In genomic region chr7:114020704-114021093, GRCm38 (mm10) we compare ENCODE assay signal across 8 mouse cellular contexts.
DNase-seq lines count a peak whose midpoint lies in the region; ATAC-seq and TF ChIP-seq lines count a peak whose summit lies in the region.

No protein-coding gene starts in this region.

- TF ChIP-seq RAD21 in CH12.LX (IDR thresholded peaks at IDR 0.05; ENCODE audit: low read depth, low read length), result peak; percentile 99

- H3K4me3 ChIP-seq in CH12.LX (replicated peaks in 1 of 3; ENCODE audit: low read depth in 2 of 3, low read length in 2 of 3, poor library complexity in 1 of 3), result peak overlapping the region; percentile 50 to 51 (median 50)
- H3K4me3 ChIP-seq in forebrain, embryonic 10.5 days, result peak overlapping the region; percentile 51
- peak overlapping the region; percentile 73 for H3K4me3 ChIP-seq in heart, embryonic 16.5 days (ENCODE audit: low read length)
- H3K4me3 ChIP-seq in liver, embryonic 15.5 days (replicated peaks), result peak overlapping the region; percentile 51
- H3K4me3 ChIP-seq in neural tube, embryonic 12.5 days, result peak overlapping the region; percentile 36
- peak overlapping the region; percentile 56 for H3K4me3 ChIP-seq in stomach, postnatal 0 days (ENCODE audit: low read depth, low read length)

- WGBS in forebrain, embryonic 10.5 days, result 4% methylated on average over 11 of the region's 11 CpGs
- under 1% methylated on average over 11 of the region's 11 CpGs for WGBS in heart, embryonic 16.5 days
- WGBS in liver, embryonic 15.5 days (ENCODE audit: insufficient replicate concordance), result 1% methylated on average over 11 of the region's 11 CpGs
- 2% methylated on average over 11 of the region's 11 CpGs for WGBS in neural tube, embryonic 12.5 days
- WGBS in stomach, postnatal 0 days, result 1% methylated on average over 11 of the region's 11 CpGs

- DNase-seq in CH12.LX (ENCODE audit: extremely low read depth), result peak; percentile 77
- DNase-seq in c-Kit-positive CD71-negative TER-119-negative erythroid progenitor cells, embryonic 14.5 days (ENCODE audit: low read depth), result peak; percentile 58
- peak; percentile 82 for DNase-seq in forebrain, embryonic 10.5 days (ENCODE audit: extremely low spot score, low spot score)
- DNase-seq in kidney, postnatal 36 days, result peak; percentile 78 to 84
- DNase-seq in stomach, postnatal 0 days (ENCODE audit: low spot score), result peak; percentile 77

- no peak overlapping the region for H3K27ac ChIP-seq in CH12.LX (ENCODE audit: insufficient read depth, low read depth)
- peak overlapping the region; percentile 63; the same call in 1 of the 2 replicates for H3K27ac ChIP-seq in forebrain, embryonic 10.5 days
- H3K27ac ChIP-seq in heart, embryonic 16.5 days (ENCODE audit: low read length), result 0 out of 2 replicates have a peak overlapping the region, but pooled peaks have one; percentile 42
- no peak overlapping the region for H3K27ac ChIP-seq in liver, embryonic 15.5 days (replicated peaks)
- no peak overlapping the region for H3K27ac ChIP-seq in neural tube, embryonic 12.5 days
- no peak overlapping the region for H3K27ac ChIP-seq in stomach, postnatal 0 days (replicated peaks)

- ATAC-seq in heart, embryonic 16.5 days (replicated peaks; ENCODE audit: extremely low read depth, insufficient read depth, low FRiP score), result peak; percentile 64
- no peak for ATAC-seq in liver, embryonic 15.5 days (ENCODE audit: insufficient read depth)
- ATAC-seq in neural tube, embryonic 12.5 days (ENCODE audit: low FRiP score, low read depth), result peak; percentile 41; the same call in 1 of the 2 replicates
- ATAC-seq in stomach, postnatal 0 days (ENCODE audit: low FRiP score, low TSS enrichment), result peak; percentile 49

- H3K9ac ChIP-seq in CH12.LX (ENCODE audit: insufficient read depth, low read depth), result peak overlapping the region; percentile 40; the same call in 1 of the 2 replicates
- peak overlapping the region; percentile 77 for H3K9ac ChIP-seq in heart, embryonic 16.5 days (ENCODE audit: low read length)
- H3K9ac ChIP-seq in liver, embryonic 15.5 days, result 0 out of 2 replicates have a peak overlapping the region, but pooled peaks have one; percentile 13
- H3K9ac ChIP-seq in neural tube, embryonic 12.5 days, result no peak overlapping the region
- peak overlapping the region; percentile 57 for H3K9ac ChIP-seq in stomach, postnatal 0 days (ENCODE audit: low read length)

- dilution Hi-C loops in CH12.LX (cut with MboI; ENCODE audit: extremely low pct_ligation_motif_present, extremely low pct_unique_long_range_greater_than_20kb, low sequenced_read_pairs), result no loop called here

- peaks cover 0 to 3% of the 10 kb centered on the region in 2 experiments; a peak in 1 of 4 replicates for H3K4me1 ChIP-seq in CH12.LX (ENCODE audit: control insufficient read depth in 1 of 2, insufficient read depth in 2 of 2)
- H3K4me1 ChIP-seq in forebrain, embryonic 10.5 days, result peaks cover 14% of the 10 kb centered on the region
- H3K4me1 ChIP-seq in heart, embryonic 16.5 days (ENCODE audit: control insufficient read depth, insufficient read depth, low read length), result peaks cover 6% of the 10 kb centered on the region; the same call in 1 of the 2 replicates
- 0 out of 2 replicates have a peak, but pooled peaks cover 2% of the 10 kb centered on the region for H3K4me1 ChIP-seq in liver, embryonic 15.5 days (replicated peaks)
- H3K4me1 ChIP-seq in neural tube, embryonic 12.5 days, result no peaks in the 10 kb centered on the region; the same call in 1 of the 2 replicates
- no peaks in the 10 kb centered on the region for H3K4me1 ChIP-seq in stomach, postnatal 0 days (replicated peaks; ENCODE audit: control insufficient read depth, insufficient read depth)

- no peaks in the 10 kb centered on the region for H3K36me3 ChIP-seq in CH12.LX (replicated peaks in 1 of 2; ENCODE audit: control insufficient read depth in 1 of 2, insufficient read depth in 1 of 2, low read length in 1 of 2)
- H3K36me3 ChIP-seq in forebrain, embryonic 10.5 days (replicated peaks), result no peaks in the 10 kb centered on the region
- H3K36me3 ChIP-seq in heart, embryonic 16.5 days (ENCODE audit: control insufficient read depth, insufficient read depth), result no peaks in the 10 kb centered on the region
- H3K36me3 ChIP-seq in liver, embryonic 15.5 days (replicated peaks), result no peaks in the 10 kb centered on the region
- no peaks in the 10 kb centered on the region for H3K36me3 ChIP-seq in neural tube, embryonic 12.5 days
- no peaks in the 10 kb centered on the region for H3K36me3 ChIP-seq in stomach, postnatal 0 days (ENCODE audit: control insufficient read depth, insufficient read depth, low read length)

- TF ChIP-seq CTCF in CH12.LX (conservative IDR thresholded peaks at IDR 0.05 in 1 of 2, IDR thresholded peaks at IDR 0.05 in 1 of 2; ENCODE audit: low read depth in 2 of 2, low read length in 2 of 2), result peak; percentile 74 to 95
- TF ChIP-seq CTCF in stomach, postnatal 0 days (IDR thresholded peaks at IDR 0.05; ENCODE audit: low read depth), result peak; percentile 95

- no peak for TF ChIP-seq EP300 in CH12.LX (IDR thresholded peaks at IDR 0.05; ENCODE audit: low read length)
- TF ChIP-seq EP300 in stomach, postnatal 0 days (optimal IDR thresholded peaks at IDR 0.05), result no peak

- H3K9me3 ChIP-seq in CH12.LX (replicated peaks; ENCODE audit: low read length), result peaks cover 11% of the 10 kb centered on the region
- no peaks in the 10 kb centered on the region for H3K9me3 ChIP-seq in forebrain, embryonic 10.5 days
- no peaks in the 10 kb centered on the region for H3K9me3 ChIP-seq in heart, embryonic 16.5 days (replicated peaks; ENCODE audit: control insufficient read depth, low read length)
- no peaks in the 10 kb centered on the region for H3K9me3 ChIP-seq in liver, embryonic 15.5 days (replicated peaks)
- H3K9me3 ChIP-seq in neural tube, embryonic 12.5 days, result no peaks in the 10 kb centered on the region
- H3K9me3 ChIP-seq in stomach, postnatal 0 days (ENCODE audit: control insufficient read depth, low read length), result no peaks in the 10 kb centered on the region

- no peaks in the 10 kb centered on the region for H3K79me2 ChIP-seq in CH12.LX (replicated peaks; ENCODE audit: control insufficient read depth, extremely low read depth, insufficient read depth, poor library complexity, severe bottlenecking)

- H3K4me2 ChIP-seq in CH12.LX (ENCODE audit: insufficient read depth, low read depth, poor library complexity, severe bottlenecking), result peak overlapping the region; percentile 57
- H3K4me2 ChIP-seq in heart, embryonic 16.5 days (ENCODE audit: low read depth, low read length), result peak overlapping the region; percentile 89
- H3K4me2 ChIP-seq in liver, embryonic 15.5 days, result peak overlapping the region; percentile 62
- H3K4me2 ChIP-seq in neural tube, embryonic 12.5 days (replicated peaks), result peak overlapping the region; percentile 64
- H3K4me2 ChIP-seq in stomach, postnatal 0 days (replicated peaks; ENCODE audit: low read depth), result peak overlapping the region; percentile 69

- no peak for TF ChIP-seq POLR2A in CH12.LX (IDR thresholded peaks at IDR 0.05; ENCODE audit: low read depth, low read length)

- peaks cover 7% of the 10 kb centered on the region for H3K27me3 ChIP-seq in CH12.LX (replicated peaks)
- peaks cover 22% of the 10 kb centered on the region for H3K27me3 ChIP-seq in forebrain, embryonic 10.5 days (ENCODE audit: poor library complexity, severe bottlenecking)
- H3K27me3 ChIP-seq in heart, embryonic 16.5 days (ENCODE audit: control insufficient read depth, insufficient read depth, low read length), result no peaks in the 10 kb centered on the region
- H3K27me3 ChIP-seq in liver, embryonic 15.5 days, result no peaks in the 10 kb centered on the region
- no peaks in the 10 kb centered on the region for H3K27me3 ChIP-seq in neural tube, embryonic 12.5 days (replicated peaks)
- H3K27me3 ChIP-seq in stomach, postnatal 0 days (ENCODE audit: control insufficient read depth, insufficient read depth, low read length), result no peaks in the 10 kb centered on the region

- in situ Hi-C loops in CH12.LX (cut with MboI; ENCODE audit: low pct_ligation_motif_present, low pct_unique_long_range_greater_than_20kb, low sequenced_read_pairs), result loop anchor here (10.0 to 25.0 kb wide), 2 partner anchors 406 to 633 kb away; partner anchors contain the start of gene Pth

TF ChIP-seq in CH12.LX, 34 proteins besides CTCF, POLR2A, EP300 and RAD21:
- TF ChIP-seq KAT2A (IDR thresholded peaks at IDR 0.05; ENCODE audit: insufficient replicate concordance, low read length) (no peak), NRF1 (IDR thresholded peaks at IDR 0.05; ENCODE audit: low read depth, low read length) (no peak), JUND (conservative IDR thresholded peaks at IDR 0.05; ENCODE audit: low read depth, low read length) (0 out of 2 replicates have a peak, but pooled peaks have one; percentile 6), ELF1 (IDR thresholded peaks at IDR 0.05; ENCODE audit: low read depth, low read length) (no peak), MAZ (IDR thresholded peaks at IDR 0.05; ENCODE audit: low read depth, low read length) (no peak), SIN3A (IDR thresholded peaks at IDR 0.05; ENCODE audit: low read length) (no peak), GABPA (IDR thresholded peaks at IDR 0.05; ENCODE audit: insufficient replicate concordance, low read depth, low read length) (no peak), ZC3H11A (IDR thresholded peaks at IDR 0.05; ENCODE audit: low read depth, low read length) (peak; percentile 77), MAX (IDR thresholded peaks at IDR 0.05; ENCODE audit: low read length) (no peak), MYC (IDR thresholded peaks at IDR 0.05; ENCODE audit: low read depth, low read length) (no peak), RCOR1 (conservative IDR thresholded peaks at IDR 0.05; ENCODE audit: low read depth, low read length) (no peak), SMC3 (IDR thresholded peaks at IDR 0.05; ENCODE audit: low read depth, low read length) (peak; percentile 85), MAFK (IDR thresholded peaks at IDR 0.05; ENCODE audit: insufficient replicate concordance, low read length) (no peak), JUN (IDR thresholded peaks at IDR 0.05; ENCODE audit: insufficient read depth, low read depth, low read length) (no peak), E2F4 (IDR thresholded peaks at IDR 0.05; ENCODE audit: insufficient replicate concordance, low read depth, low read length) (no peak), IRF4 (IDR thresholded peaks at IDR 0.05; ENCODE audit: low read depth, low read length) (peak; percentile 31; the same call in 1 of the 2 replicates), BHLHE40 (IDR thresholded peaks at IDR 0.05; ENCODE audit: low read depth, low read length) (no peak)

Comparison
In these comparisons a context has a peak if more than half of its experiments do, and no peak if none do; other contexts are left out.
1. H3K27ac ChIP-seq: peak in forebrain, embryonic 10.5 days (single experiment) and heart, embryonic 16.5 days (single experiment); none in CH12.LX (single experiment), liver, embryonic 15.5 days (single experiment), neural tube, embryonic 12.5 days (single experiment) and stomach, postnatal 0 days (single experiment).
2. Peak in every context shown above with its lines, with median percentiles within 50 percentile points of each other: DNase-seq, H3K4me2 ChIP-seq and H3K4me3 ChIP-seq.